Mouse (Mus musculus) gastrocnemius, postnatal 36 days (tissue): ENCODE measurements around the gene 1700001P01Rik. TPM values are rescaled to one million over a fixed set of nuclear protein-coding genes. Genes with fewer than 3 reads are reported as not detected.
"Not testable (repeated sequence)": the region's sequence is repeated elsewhere in the genome, so short reads cannot be mapped to it uniquely, and the experiment has no call there.

Experiments
- DNase-seq, 2 experiments: peaks; one replicate each; pipeline ENCODE4 v3.0.0; 2022
- intact Hi-C: fragments of 180-260 bp; cut with DNase I; formaldehyde crosslinking; loops from one replicate; pipeline ENCODE4 v1.15.1; 2025
- total RNA-seq, 2 experiments: library from RNA; stranded (reverse); gene quantifications; 2 replicates each; pipeline ENCODE4 v1.2.3; 2021

Gene 1700001P01Rik
- total RNA-seq, 2 experiments from 2014 or later = not detected

GRCm38 (mm10) chr11:97758942-97759341 is 16.8 kb downstream of the 1700001P01Rik start:
- intact Hi-C loops = no loop called here
- DNase-seq = no peak

GRCm38 (mm10) chr11:97758125-97758524 is 17.6 kb downstream of the 1700001P01Rik start:
- DNase-seq = no peak
- intact Hi-C loops = no loop called here

GRCm38 (mm10) chr11:97753277-97753676 is 22.4 kb downstream of the 1700001P01Rik start:
- no peak for DNase-seq
- intact Hi-C loops = no loop called here

GRCm38 (mm10) chr11:97748496-97748895 is 27.2 kb downstream of the 1700001P01Rik start:
- DNase-seq = no peak
- intact Hi-C loops = no loop called here

- peak in 1 of 2 experiments; percentile 26 for DNase-seq
- intact Hi-C loops = no loop called here
Observed at GRCm38 (mm10) chr11:97747773-97748172, 27.9 kb downstream of the 1700001P01Rik start.

GRCm38 (mm10) chr11:97745331-97745721 is 30.4 kb downstream of the 1700001P01Rik start:
- no peak for DNase-seq
- intact Hi-C loops = no loop called here

GRCm38 (mm10) chr11:97744718-97745330 is 30.9 kb downstream of the 1700001P01Rik start:
- intact Hi-C loops = loop anchor here (5.0 kb wide), 1 partner anchor 43 kb away; the partner anchor contains the start of genes Pcgf2 and Psmb3
- peak; percentile 98 to 99 for DNase-seq

GRCm38 (mm10) chr11:97744063-97744717 is 31.5 kb downstream of the 1700001P01Rik start, which contains the start of gene Pip4k2b:
Gene Pip4k2b, minus strand, starts transcription at chr11:97744704.
- intact Hi-C loops = loop anchor here (5.0 kb wide), 1 partner anchor 42 kb away; the partner anchor contains the start of genes Pcgf2 and Psmb3
- peak in 1 of 2 experiments; percentile 39 for DNase-seq

GRCm38 (mm10) chr11:97743423-97743822 is 32.3 kb downstream of the 1700001P01Rik start:
- no peak for DNase-seq
- intact Hi-C loops = loop anchor here (5.0 kb wide), 1 partner anchor 41 kb away; the partner anchor contains the start of genes Pcgf2 and Psmb3

- no peak for DNase-seq
- intact Hi-C loops = loop anchor here (5.0 kb wide), 1 partner anchor 40 kb away; the partner anchor contains the start of genes Pcgf2 and Psmb3
Observed at GRCm38 (mm10) chr11:97742591-97742990, 33.1 kb downstream of the 1700001P01Rik start.

- intact Hi-C loops = loop anchor here (5.0 kb wide), 1 partner anchor 40 kb away; the partner anchor contains the start of genes Pcgf2 and Psmb3
- DNase-seq = no peak
Observed at GRCm38 (mm10) chr11:97742157-97742556, 33.6 kb downstream of the 1700001P01Rik start.

GRCm38 (mm10) chr11:97740190-97740589 is 35.5 kb downstream of the 1700001P01Rik start:
- intact Hi-C loops = loop anchor here (5.0 kb wide), 1 partner anchor 38 kb away; the partner anchor contains the start of genes Pcgf2 and Psmb3
- no peak for DNase-seq

- DNase-seq = no peak
- intact Hi-C loops = no loop called here
Observed at GRCm38 (mm10) chr11:97739155-97739554, 36.6 kb downstream of the 1700001P01Rik start.

- DNase-seq = no peak
- intact Hi-C loops = no loop called here
Observed at GRCm38 (mm10) chr11:97738703-97739102, 37.0 kb downstream of the 1700001P01Rik start.

- no peak for DNase-seq
- intact Hi-C loops = no loop called here
Observed at GRCm38 (mm10) chr11:97737600-97737999, 38.1 kb downstream of the 1700001P01Rik start.

- no peak for DNase-seq
- intact Hi-C loops = no loop called here
Observed at GRCm38 (mm10) chr11:97736645-97737044, 39.1 kb downstream of the 1700001P01Rik start.

- DNase-seq, intact Hi-C loops: not testable (repeated sequence)
Observed at GRCm38 (mm10) chr11:97734810-97735209, 40.9 kb downstream of the 1700001P01Rik start.

GRCm38 (mm10) chr11:97733689-97734088 is 42.0 kb downstream of the 1700001P01Rik start:
- intact Hi-C loops = no loop called here
- no peak for DNase-seq

GRCm38 (mm10) chr11:97728730-97729129 is 47.0 kb downstream of the 1700001P01Rik start:
- DNase-seq = no peak
- intact Hi-C loops = no loop called here

- intact Hi-C loops = no loop called here
Observed at GRCm38 (mm10) chr11:97728311-97728710, 47.4 kb downstream of the 1700001P01Rik start.

GRCm38 (mm10) chr11:97723709-97724108 is 52.0 kb downstream of the 1700001P01Rik start:
- no peak for DNase-seq
- intact Hi-C loops = no loop called here

More at GRCm38 (mm10) chr11:97728311-97728710, 47.4 kb downstream of the 1700001P01Rik start:
- DNase-seq = no peak
